Mouse (Mus musculus) right cerebral cortex, postnatal 25 days (tissue): Measurements from ENCODE around the gene Olfr599.
"Not testable (repeated sequence)": the region's sequence is repeated elsewhere in the genome, so short reads cannot be mapped to it uniquely, and the experiment has no call there.

ENCODE experiments used
- DNase-seq: peaks from one replicate; pipeline ENCODE4 v3.0.0; 2022

Olfr599 gene

GRCm38 (mm10) chr7:103335617-103336016 lies at the start of gene Olfr599:
TSS of gene Olfr599 (plus strand) at chr7:103335917.
- no peak for DNase-seq

- not testable (repeated sequence) for DNase-seq
These were observed 30.4 kb upstream of the Olfr599 start, which contains the start of gene Olfr596 for GRCm38 (mm10) chr7:103305348-103305747. TSS of gene Olfr596 (plus strand) at chr7:103305648.

GRCm38 (mm10) chr7:103316015-103316414 lies 19.7 kb upstream of the Olfr599 start, which contains the start of gene Olfr597:
TSS of gene Olfr597 (plus strand) at chr7:103316315.
- DNase-seq = not testable (repeated sequence)

GRCm38 (mm10) chr7:103323268-103323667 lies 12.4 kb upstream of the Olfr599 start, which contains the start of gene Olfr598:
TSS of gene Olfr598 (plus strand) at chr7:103323568.
- DNase-seq = no peak

GRCm38 (mm10) chr7:103349569-103349968 lies 13.9 kb downstream of the Olfr599 start, which contains the start of gene Olfr600:
TSS of gene Olfr600 (minus strand) at chr7:103349669.
- no peak for DNase-seq

- DNase-seq = no peak
These were observed 26.8 kb downstream of the Olfr599 start, which contains the start of gene Olfr601 for GRCm38 (mm10) chr7:103362555-103362954. TSS of gene Olfr601 (minus strand) at chr7:103362655.

- DNase-seq = no peak
These were observed 50.4 kb downstream of the Olfr599 start, which contains the start of gene Olfr603 for GRCm38 (mm10) chr7:103386077-103386476. TSS of gene Olfr603 (minus strand) at chr7:103386177.
